Mouse (Mus musculus) T-helper 2 cell (primary cell): Measurements from ENCODE around the gene Csrnp1.

Experiments
- in situ Hi-C: fragments of 300-600 bp; cut with MboI, MseI; formaldehyde crosslinking; loops from one replicate; pipeline ENCODE4 v1.15.1; 2025; ENCODE audit warnings: high pct_unique_total_duplicates

Gene Csrnp1

GRCm38 (mm10) chr9:119948804-119949203, 35.7 kb downstream of the Csrnp1 start:
- in situ Hi-C loops, result no loop called here

- in situ Hi-C loops, result no loop called here
Observed at GRCm38 (mm10) chr9:119945173-119945900, 39.1 kb downstream of the Csrnp1 start.

GRCm38 (mm10) chr9:119943326-119943725, 41.1 kb downstream of the Csrnp1 start:
- in situ Hi-C loops, result no loop called here

- in situ Hi-C loops, result no loop called here
Observed at GRCm38 (mm10) chr9:119941861-119942260, 42.6 kb downstream of the Csrnp1 start.

- in situ Hi-C loops, result no loop called here
Observed at GRCm38 (mm10) chr9:119941407-119941806, 43.1 kb downstream of the Csrnp1 start.

- in situ Hi-C loops, result no loop called here
Observed at GRCm38 (mm10) chr9:119939646-119940045, 44.8 kb downstream of the Csrnp1 start.

- in situ Hi-C loops, result no loop called here
Observed at GRCm38 (mm10) chr9:119938496-119938895, 46.0 kb downstream of the Csrnp1 start.

- in situ Hi-C loops, result no loop called here
Observed at GRCm38 (mm10) chr9:119937005-119937773, 47.3 kb downstream of the Csrnp1 start, which contains the start of the genes Gorasp1 and Ttc21a. Gene Gorasp1 (minus strand): TSS chr9:119937565. Gene Ttc21a (plus strand): TSS chr9:119937606.

GRCm38 (mm10) chr9:119933675-119934074, 50.8 kb downstream of the Csrnp1 start:
- in situ Hi-C loops, result no loop called here

GRCm38 (mm10) chr9:119932358-119932757, 52.1 kb downstream of the Csrnp1 start:
- in situ Hi-C loops, result no loop called here

- in situ Hi-C loops, result no loop called here
Observed at GRCm38 (mm10) chr9:119926497-119926896, 58.0 kb downstream of the Csrnp1 start.

GRCm38 (mm10) chr9:119925729-119926128, 58.7 kb downstream of the Csrnp1 start:
- in situ Hi-C loops, result no loop called here

GRCm38 (mm10) chr9:119925120-119925657, 59.3 kb downstream of the Csrnp1 start:
- in situ Hi-C loops, result no loop called here

- in situ Hi-C loops, result no loop called here
Observed at GRCm38 (mm10) chr9:119923462-119923861, 61.0 kb downstream of the Csrnp1 start.
